Mouse (Mus musculus) limb, embryonic 12.5 days (tissue): ENCODE measurements at regions not wholly inside any gene's neighbourhood (a gene's known extent, or its start where the extent isn't known, plus 50 kb on each side); places are given as distances from the start of the nearest gene placed in this dataset.
"Not testable (repeated sequence)": the region's sequence is repeated elsewhere in the genome, so short reads cannot be mapped to it uniquely, and the experiment has no call there.

ENCODE experiments used
- ATAC-seq: fragments of 200-750 bp; cut with Nextera tagmentation; 2 replicates; pipeline ENCODE4 v1.8.0; 2017; ENCODE audit warnings: low read depth, moderate TSS enrichment; ENCODE audit not compliant: insufficient number of reproducible peaks, insufficient read depth, low FRiP score, low TSS enrichment
- H3K27ac ChIP-seq: fragments of 300-500 bp; sonication (generic); 2 replicates; pipeline ENCODE4 v1.5.1; 2016; ENCODE audit warnings: mild to moderate bottlenecking, moderate library complexity
- H3K27me3 ChIP-seq: fragments of 300-500 bp; sonication (generic); 2 replicates; pipeline ENCODE4 v1.6.1; 2016; ENCODE audit warnings: mild to moderate bottlenecking, moderate library complexity
- H3K36me3 ChIP-seq: fragments of 300-500 bp; sonication (generic); 2 replicates; pipeline ENCODE4 v1.6.1; 2016; ENCODE audit warnings: mild to moderate bottlenecking, moderate library complexity
- H3K4me1 ChIP-seq: fragments of 300-500 bp; sonication (generic); replicated peaks from 2 replicates; pipeline ENCODE4 v1.6.1; 2016
- H3K4me2 ChIP-seq: fragments of 300-500 bp; sonication (generic); 2 replicates; pipeline ENCODE4 v1.6.1; 2016; ENCODE audit warnings: mild to moderate bottlenecking, moderate library complexity
- H3K4me3 ChIP-seq: fragments of 300-500 bp; sonication (generic); replicated peaks from 2 replicates; pipeline ENCODE4 v1.5.1; 2016; ENCODE audit warnings: mild to moderate bottlenecking
- H3K9ac ChIP-seq: fragments of 300-500 bp; sonication (generic); replicated peaks from 2 replicates; pipeline ENCODE4 v1.6.1; 2016; ENCODE audit warnings: mild to moderate bottlenecking, moderate library complexity
- H3K9me3 ChIP-seq: fragments of 300-500 bp; sonication (generic); 2 replicates; pipeline ENCODE4 v1.6.1; 2016; ENCODE audit warnings: mild to moderate bottlenecking, moderate library complexity
- WGBS: fragments of 180-500 bp; shearing (Covaris S2); methylation state at CpG from one replicate; pipeline ENCODE4 v1.1.7; 2016; 5-methylcytosine and 5-hydroxymethylcytosine counted together

GRCm38 (mm10) chr3:60858474-60859118 is 144.0 kb upstream of the P2ry1 start:
- ATAC-seq = no peak
- WGBS = 85% methylated on average over 5 of the region's 5 CpGs
- no peak overlapping the region for H3K4me3 ChIP-seq
- H3K9me3 ChIP-seq = no peaks in the 10 kb centered on the region
- no peaks in the 10 kb centered on the region for H3K36me3 ChIP-seq
- H3K9ac ChIP-seq = no peak overlapping the region
- H3K4me2 ChIP-seq = no peak overlapping the region
- H3K27me3 ChIP-seq = no peaks in the 10 kb centered on the region
- no peak overlapping the region for H3K27ac ChIP-seq
- no peaks in the 10 kb centered on the region for H3K4me1 ChIP-seq

- H3K9ac ChIP-seq = no peak overlapping the region
- no peaks in the 10 kb centered on the region for H3K4me1 ChIP-seq
- H3K4me2 ChIP-seq = no peak overlapping the region
- H3K4me3 ChIP-seq = no peak overlapping the region
- no peak overlapping the region for H3K27ac ChIP-seq
- ATAC-seq = no peak
- H3K36me3 ChIP-seq = no peaks in the 10 kb centered on the region
- H3K27me3 ChIP-seq = no peaks in the 10 kb centered on the region
- 90% methylated on average over 3 of the region's 3 CpGs for WGBS
- H3K9me3 ChIP-seq = no peaks in the 10 kb centered on the region
Measured at GRCm38 (mm10) chr3:60859119-60859515, 143.5 kb upstream of the P2ry1 start.

- H3K4me3 ChIP-seq, H3K9me3 ChIP-seq, H3K36me3 ChIP-seq, ATAC-seq, H3K27me3 ChIP-seq, H3K27ac ChIP-seq, H3K9ac ChIP-seq, H3K4me1 ChIP-seq, H3K4me2 ChIP-seq: not testable (repeated sequence)
- 92% methylated on average over 11 of the region's 11 CpGs for WGBS
Measured at GRCm38 (mm10) chr3:60876858-60877257, 125.7 kb upstream of the P2ry1 start.

- Histone ChIP-seq H3K9me3 (no peaks in the 10 kb centered on the region), H3K27me3 (no peaks in the 10 kb centered on the region), H3K4me2 (no peak overlapping the region), H3K9ac (no peak overlapping the region), H3K4me1 (no peaks in the 10 kb centered on the region), H3K36me3 (no peaks in the 10 kb centered on the region), H3K4me3 (no peak overlapping the region), H3K27ac (no peak overlapping the region)
- WGBS = 62% methylated on average over 3 of the region's 3 CpGs
- ATAC-seq = no peak
Measured at GRCm38 (mm10) chr3:60878880-60879279, 123.7 kb upstream of the P2ry1 start.

DNA sequence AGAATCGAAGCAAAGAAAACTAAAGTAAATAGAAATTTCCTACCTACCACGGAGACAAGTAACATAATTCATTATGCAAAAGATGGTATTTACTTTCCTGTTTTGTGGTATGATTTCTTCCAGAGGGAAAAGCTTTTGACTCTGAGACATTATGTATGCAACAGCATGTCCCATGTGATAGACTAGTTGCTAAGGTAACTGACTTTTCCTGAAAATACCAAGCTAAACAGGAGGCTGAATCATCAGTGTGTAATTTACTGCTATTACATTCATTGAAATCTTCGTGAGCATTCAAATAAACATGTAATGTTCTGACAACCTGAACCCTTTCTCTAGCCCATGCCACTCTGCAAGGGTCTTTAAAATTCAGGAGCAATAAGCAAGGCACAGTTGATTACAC is 118.6 kb upstream of the P2ry1 start:
- ATAC-seq = no peak
- Histone ChIP-seq H3K27ac (no peak overlapping the region), H3K36me3 (no peaks in the 10 kb centered on the region), H3K9ac (no peak overlapping the region), H3K4me3 (no peak overlapping the region), H3K4me2 (no peak overlapping the region), H3K4me1 (no peaks in the 10 kb centered on the region), H3K9me3 (no peaks in the 10 kb centered on the region), H3K27me3 (no peaks in the 10 kb centered on the region)
- whole genome bisulfite sequencing = 77% methylated on average over 3 of the region's 3 CpGs

GRCm38 (mm10) chr3:60889191-60889861 is 113.3 kb upstream of the P2ry1 start:
- ATAC-seq = no peak
- Histone ChIP-seq H3K4me1 (no peaks in the 10 kb centered on the region), H3K36me3 (no peaks in the 10 kb centered on the region), H3K4me3 (no peak overlapping the region), H3K9me3 (no peaks in the 10 kb centered on the region), H3K9ac (no peak overlapping the region), H3K27ac (no peak overlapping the region), H3K27me3 (no peaks in the 10 kb centered on the region), H3K4me2 (no peak overlapping the region)
- 95% methylated on average over 4 of the region's 4 CpGs for WGBS

- H3K36me3 ChIP-seq = no peaks in the 10 kb centered on the region
- H3K4me1 ChIP-seq = no peaks in the 10 kb centered on the region
- H3K27me3 ChIP-seq = no peaks in the 10 kb centered on the region
- H3K27ac ChIP-seq = no peak overlapping the region
- H3K9me3 ChIP-seq = no peaks in the 10 kb centered on the region
- WGBS = 88% methylated on average over 5 of the region's 5 CpGs
- H3K4me2 ChIP-seq = no peak overlapping the region
- no peak overlapping the region for H3K4me3 ChIP-seq
- H3K9ac ChIP-seq = no peak overlapping the region
- no peak for ATAC-seq
Measured at GRCm38 (mm10) chr3:60897628-60898269, 104.8 kb upstream of the P2ry1 start.

DNA sequence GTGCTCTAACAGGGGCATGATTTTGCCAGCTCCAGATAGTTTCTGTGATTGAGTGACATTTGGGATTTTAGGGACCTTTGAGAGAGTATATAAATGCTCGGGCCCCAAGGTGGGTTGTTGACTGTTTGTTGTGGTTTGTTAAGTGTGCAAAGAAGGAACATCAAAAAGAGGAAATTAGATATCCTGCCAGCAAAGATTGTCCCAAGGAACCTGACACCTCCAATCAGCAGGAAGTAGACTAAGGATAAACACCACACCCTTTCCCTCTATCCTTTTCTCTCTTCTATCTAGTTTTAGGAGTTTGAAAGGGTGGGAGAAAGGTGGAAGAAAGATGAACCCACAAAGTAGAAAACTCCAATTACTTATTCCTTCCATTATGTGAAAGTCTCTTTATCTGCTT is 103.9 kb upstream of the P2ry1 start:
- 58% methylated on average over 1 of the region's 1 CpGs for WGBS
- Histone ChIP-seq H3K36me3 (no peaks in the 10 kb centered on the region), H3K27me3 (no peaks in the 10 kb centered on the region), H3K9ac (no peak overlapping the region), H3K9me3 (no peaks in the 10 kb centered on the region), H3K4me3 (no peak overlapping the region), H3K4me2 (no peak overlapping the region), H3K27ac (no peak overlapping the region), H3K4me1 (no peaks in the 10 kb centered on the region)
- no peak for ATAC-seq

- 77% methylated on average over 2 of the region's 2 CpGs for WGBS
- no peak for ATAC-seq
Measured at GRCm38 (mm10) chr3:60901571-60901970, 101.0 kb upstream of the P2ry1 start.

DNA sequence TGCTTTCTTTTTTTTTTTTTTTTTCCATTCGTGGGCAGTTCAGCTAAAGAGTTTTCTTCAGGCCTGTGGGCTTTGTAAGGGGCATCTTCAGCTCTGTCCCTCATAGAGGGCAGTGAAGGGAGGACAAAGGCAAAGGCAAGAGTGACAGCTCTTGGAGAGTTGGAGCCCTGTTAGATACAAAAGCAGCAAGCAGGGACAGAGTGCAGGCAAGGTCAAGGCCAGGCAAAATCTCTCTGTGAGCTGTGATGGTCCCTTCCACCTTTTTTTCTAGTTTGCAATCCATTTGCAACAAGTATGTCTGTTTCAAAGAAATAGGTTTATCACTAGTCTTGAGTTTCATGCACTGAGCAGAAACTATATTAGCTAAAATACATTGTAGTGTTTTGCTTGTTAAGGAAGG is 86.2 kb upstream of the P2ry1 start:
- Histone ChIP-seq H3K4me3 (no peak overlapping the region), H3K9me3 (no peaks in the 10 kb centered on the region), H3K27me3 (no peaks in the 10 kb centered on the region), H3K9ac (no peak overlapping the region), H3K4me2 (no peak overlapping the region), H3K4me1 (no peaks in the 10 kb centered on the region), H3K36me3 (no peaks in the 10 kb centered on the region), H3K27ac (no peak overlapping the region)
- WGBS = 73% methylated on average over 1 of the region's 1 CpGs
- ATAC-seq = no peak

More at GRCm38 (mm10) chr3:60901571-60901970, 101.0 kb upstream of the P2ry1 start:
- Histone ChIP-seq H3K9ac (no peak overlapping the region), H3K4me1 (no peaks in the 10 kb centered on the region), H3K4me3 (no peak overlapping the region), H3K27me3 (no peaks in the 10 kb centered on the region), H3K36me3 (no peaks in the 10 kb centered on the region), H3K27ac (no peak overlapping the region), H3K9me3 (no peaks in the 10 kb centered on the region), H3K4me2 (no peak overlapping the region)

- H3K4me2 ChIP-seq = no peak overlapping the region
- no peaks in the 10 kb centered on the region for H3K9me3 ChIP-seq
- H3K4me1 ChIP-seq = no peaks in the 10 kb centered on the region
- H3K36me3 ChIP-seq = no peaks in the 10 kb centered on the region
- ATAC-seq = no peak
- H3K9ac ChIP-seq = no peak overlapping the region
- WGBS = 60% methylated on average over 3 of the region's 3 CpGs
- no peaks in the 10 kb centered on the region for H3K27me3 ChIP-seq
- no peak overlapping the region for H3K27ac ChIP-seq
- no peak overlapping the region for H3K4me3 ChIP-seq
Measured at GRCm38 (mm10) chr3:60917271-60917670, 85.3 kb upstream of the P2ry1 start.
